Mouse (Mus musculus) intestine, postnatal 0 days (tissue): Measurements from ENCODE around the gene Ubl7. TPM values are rescaled to one million over a fixed set of nuclear protein-coding genes. Genes with fewer than 3 reads are reported as not detected.
A peak's percentile ranks its signal among the peaks of the same experiment; 100 is the strongest.
"Not testable (repeated sequence)": the region's sequence is repeated elsewhere in the genome, so short reads cannot be mapped to it uniquely, and the experiment has no call there.

Source experiments
- ATAC-seq: fragments of 200-750 bp; cut with Nextera tagmentation; 2 replicates; pipeline ENCODE4 v1.8.0; 2017; ENCODE audit warnings: mild to moderate bottlenecking, moderate TSS enrichment, moderate library complexity
- H3K27ac ChIP-seq: fragments of 300-500 bp; sonication (generic); 2 replicates; pipeline ENCODE4 v1.5.1; 2014; ENCODE audit warnings: mild to moderate bottlenecking, low read depth, low read length, moderate library complexity
- H3K27me3 ChIP-seq: fragments of 300-500 bp; sonication (generic); replicated peaks from 2 replicates; pipeline ENCODE4 v1.6.1; 2014; ENCODE audit warnings: low read length, mixed read lengths; ENCODE audit not compliant: control insufficient read depth, insufficient read depth
- H3K36me3 ChIP-seq: fragments of 300-500 bp; sonication (generic); 2 replicates; pipeline ENCODE4 v1.6.1; 2014; ENCODE audit warnings: mild to moderate bottlenecking, moderate library complexity; ENCODE audit not compliant: control insufficient read depth, insufficient read depth
- H3K4me1 ChIP-seq: fragments of 300-500 bp; sonication (generic); replicated peaks from 2 replicates; pipeline ENCODE4 v1.6.1; 2014; ENCODE audit warnings: antibody characterized with exemption, low read length, mixed read lengths; ENCODE audit not compliant: control insufficient read depth, insufficient read depth
- H3K4me2 ChIP-seq: fragments of 300-500 bp; sonication (generic); replicated peaks from 2 replicates; pipeline ENCODE4 v1.6.1; 2014; ENCODE audit warnings: low read depth, mild to moderate bottlenecking, moderate library complexity
- H3K4me3 ChIP-seq: fragments of 300-500 bp; sonication (generic); 2 replicates; pipeline ENCODE4 v1.5.1; 2014; ENCODE audit warnings: low read depth, low read length
- H3K9ac ChIP-seq: fragments of 300-500 bp; sonication (generic); 2 replicates; pipeline ENCODE4 v1.6.1; 2014; ENCODE audit warnings: mild to moderate bottlenecking, low read depth, low read length
- H3K9me3 ChIP-seq: fragments of 300-500 bp; sonication (generic); 2 replicates; pipeline ENCODE4 v1.6.1; 2016; ENCODE audit warnings: mixed run types; ENCODE audit not compliant: control insufficient read depth
- CTCF ChIP-seq: sonication (generic); IDR thresholded peaks from 2 replicates; pipeline ENCODE4 v1.5.1; 2016; ENCODE audit warnings: low read depth, mild to moderate bottlenecking, control low read depth, antibody characterized with exemption, moderate library complexity
- WGBS: fragments of 180-500 bp; shearing (Covaris S2); extraction: QIAGEN DNeasy Blood & Tissue Kit; methylation state at CpG from one replicate; pipeline ENCODE4 v1.1.7; 2014; 5-methylcytosine and 5-hydroxymethylcytosine counted together
- polyA plus RNA-seq: library from polyadenylated mRNA; unstranded; fragments of >200 nt; fragmentation: Nextera tagmentation; extraction: Ambion mirVana; gene quantifications from 2 replicates; pipeline ENCODE4 v1.2.1, GENCODE M21; 2015

Gene Ubl7
- polyA plus RNA-seq, 1 experiment from 2014 or later, result 77.1 TPM

DNA sequence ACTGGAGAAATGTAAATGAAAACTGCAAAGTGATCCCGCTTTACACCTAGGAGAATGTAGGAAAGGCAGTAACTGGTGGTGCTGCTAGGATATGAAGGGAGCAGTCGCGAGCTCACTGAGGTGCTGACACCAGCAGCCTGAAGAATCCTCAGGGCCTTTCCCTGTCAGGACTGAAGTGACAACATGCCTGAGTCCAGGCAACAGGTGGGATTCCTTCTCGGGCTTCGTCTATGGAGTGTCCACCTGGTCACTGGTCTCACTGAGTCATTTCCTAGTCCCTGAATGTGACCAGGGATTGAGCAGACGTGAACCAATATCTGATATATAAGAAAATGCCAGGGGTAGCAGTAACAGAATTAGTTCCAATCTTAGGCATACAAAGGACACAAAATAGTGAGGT lies 42.0 kb upstream of the Ubl7 start:
- H3K36me3 ChIP-seq, result no peaks in the 10 kb centered on the region
- H3K9me3 ChIP-seq, result no peaks in the 10 kb centered on the region
- H3K4me1 ChIP-seq, result no peaks in the 10 kb centered on the region
- no peak overlapping the region for H3K4me3 ChIP-seq
- no peak overlapping the region for H3K27ac ChIP-seq
- H3K4me2 ChIP-seq, result no peak overlapping the region
- no peak overlapping the region for H3K9ac ChIP-seq
- no peak for TF ChIP-seq CTCF
- no peak for ATAC-seq
- H3K27me3 ChIP-seq, result no peaks in the 10 kb centered on the region
- 87% methylated on average over 6 of the region's 6 CpGs for WGBS

- Histone ChIP-seq H3K9me3 (no peaks in the 10 kb centered on the region), H3K9ac (no peak overlapping the region), H3K4me3 (no peak overlapping the region), H3K27me3 (no peaks in the 10 kb centered on the region), H3K4me2 (no peak overlapping the region), H3K36me3 (no peaks in the 10 kb centered on the region), H3K27ac (no peak overlapping the region), H3K4me1 (no peaks in the 10 kb centered on the region)
- 44% methylated on average over 2 of the region's 2 CpGs for WGBS
- TF ChIP-seq CTCF, result no peak
- ATAC-seq, result peak; percentile 33; the same call in 1 of the 2 replicates
These were observed 40.4 kb upstream of the Ubl7 start for GRCm38 (mm10) chr9:57870273-57870816.

DNA sequence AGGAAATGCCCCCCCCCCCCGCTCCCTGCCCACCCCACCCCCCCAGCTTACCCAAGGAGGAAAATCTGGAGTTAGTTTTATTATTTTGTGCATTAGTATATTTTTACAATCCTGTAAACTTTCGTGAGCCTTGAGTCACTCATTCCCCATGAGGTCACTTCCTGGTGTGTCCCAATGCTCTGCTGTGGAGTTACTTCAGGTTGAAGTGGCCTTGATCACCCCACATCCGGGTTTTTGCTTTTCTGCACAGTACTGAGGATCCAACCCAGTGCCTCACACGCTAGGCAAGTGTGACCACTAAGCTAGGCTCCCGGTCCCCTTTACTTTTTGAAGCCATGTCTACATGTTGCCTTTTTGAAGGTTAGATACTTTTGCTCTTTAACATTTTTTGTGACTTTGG lies 36.6 kb upstream of the Ubl7 start:
- no peak overlapping the region for H3K4me3 ChIP-seq
- no peaks in the 10 kb centered on the region for H3K27me3 ChIP-seq

GRCm38 (mm10) chr9:57874994-57875393 lies 35.8 kb upstream of the Ubl7 start:
- Histone ChIP-seq H3K4me3 (no peak overlapping the region), H3K36me3 (no peaks in the 10 kb centered on the region), H3K4me2 (no peak overlapping the region), H3K9me3 (no peaks in the 10 kb centered on the region), H3K27me3 (no peaks in the 10 kb centered on the region), H3K4me1 (no peaks in the 10 kb centered on the region), H3K27ac (no peak overlapping the region), H3K9ac (no peak overlapping the region)
- 62% methylated on average over 3 of the region's 3 CpGs for WGBS
- no peak for TF ChIP-seq CTCF
- no peak for ATAC-seq

More for the DNA sequence above, 36.6 kb upstream of the Ubl7 start:
- WGBS, result 58% methylated on average over 5 of the region's 5 CpGs
- H3K4me1 ChIP-seq, result no peaks in the 10 kb centered on the region
- no peak overlapping the region for H3K27ac ChIP-seq
- no peak for TF ChIP-seq CTCF
- peak; percentile 47; the same call in 1 of the 2 replicates for ATAC-seq
- no peak overlapping the region for H3K9ac ChIP-seq
- no peak overlapping the region for H3K4me2 ChIP-seq
- no peaks in the 10 kb centered on the region for H3K9me3 ChIP-seq
- H3K36me3 ChIP-seq, result no peaks in the 10 kb centered on the region

GRCm38 (mm10) chr9:57879213-57879612 lies 31.6 kb upstream of the Ubl7 start:
- no peak overlapping the region for H3K4me3 ChIP-seq
- no peak for TF ChIP-seq CTCF
- 32% methylated on average over 3 of the region's 3 CpGs for WGBS
- no peak overlapping the region for H3K9ac ChIP-seq
- no peak overlapping the region for H3K4me2 ChIP-seq
- no peaks in the 10 kb centered on the region for H3K27me3 ChIP-seq
- no peaks in the 10 kb centered on the region for H3K9me3 ChIP-seq
- H3K36me3 ChIP-seq, result no peaks in the 10 kb centered on the region
- H3K27ac ChIP-seq, result no peak overlapping the region
- H3K4me1 ChIP-seq, result no peaks in the 10 kb centered on the region
- ATAC-seq, result no peak

DNA sequence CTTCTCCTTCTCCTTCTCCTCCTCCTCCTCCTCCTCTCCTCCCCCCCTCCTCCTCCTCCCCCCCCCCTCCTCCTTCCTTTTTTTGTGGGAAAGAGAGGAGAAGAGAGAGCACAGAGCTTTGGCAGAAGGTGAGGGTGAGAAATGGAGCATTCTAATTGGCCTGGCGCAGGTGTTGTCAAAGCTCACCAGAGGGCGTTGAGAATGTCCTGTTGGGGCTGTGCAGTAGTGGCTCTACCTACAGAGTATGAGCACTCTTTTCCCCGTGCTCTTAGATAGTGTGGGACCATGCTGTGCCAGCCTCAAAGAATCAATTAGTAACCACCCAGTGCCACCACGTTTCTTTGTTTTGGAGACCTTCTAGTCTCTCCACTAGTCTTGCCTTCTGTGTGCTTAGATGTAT lies 30.5 kb upstream of the Ubl7 start:
- TF ChIP-seq CTCF, result no peak
- Histone ChIP-seq H3K27ac (no peak overlapping the region), H3K9ac (no peak overlapping the region), H3K4me1 (no peaks in the 10 kb centered on the region), H3K36me3 (no peaks in the 10 kb centered on the region), H3K27me3 (no peaks in the 10 kb centered on the region), H3K9me3 (no peaks in the 10 kb centered on the region), H3K4me2 (no peak overlapping the region), H3K4me3 (no peak overlapping the region)
- no peak for ATAC-seq
- 19% methylated on average over 4 of the region's 4 CpGs for WGBS

GRCm38 (mm10) chr9:57881781-57882180 lies 29.0 kb upstream of the Ubl7 start:
- not testable (repeated sequence) for H3K36me3 ChIP-seq, ATAC-seq, H3K4me1 ChIP-seq, H3K4me2 ChIP-seq, H3K9me3 ChIP-seq, H3K27me3 ChIP-seq, H3K4me3 ChIP-seq, H3K27ac ChIP-seq, H3K9ac ChIP-seq
- 90% methylated on average over 2 of the region's 2 CpGs for WGBS
